Mouse (Mus musculus): ENCODE measurements at regions not wholly inside any gene's neighbourhood (a gene's known extent, or its start where the extent isn't known, plus 50 kb on each side); places are given as distances from the start of the nearest gene placed in this dataset. TPM values are rescaled to one million over a fixed set of nuclear protein-coding genes. Genes with fewer than 3 reads are reported as not detected.

GRCm38 (mm10) chr8:64265304-64265945 is 59.4 kb upstream of the Tll1 start:
- H3K4me2 ChIP-seq (ENCODE audit: low read depth, low read length): no peak overlapping the region
- H3K4me1 ChIP-seq (ENCODE audit: control insufficient read depth, insufficient read depth, low read length): no peaks in the 10 kb centered on the region
- no peak overlapping the region for H3K27ac ChIP-seq (ENCODE audit: low read length)
- no peak for ATAC-seq
- no peaks in the 10 kb centered on the region for H3K27me3 ChIP-seq (replicated peaks; ENCODE audit: control insufficient read depth, insufficient read depth, low read length)
- H3K36me3 ChIP-seq (ENCODE audit: control insufficient read depth, insufficient read depth, low read length): no peaks in the 10 kb centered on the region
- WGBS: 51% methylated on average over 6 of the region's 6 CpGs
- H3K9ac ChIP-seq (ENCODE audit: low read depth, low read length): no peak overlapping the region
- no peak overlapping the region for H3K4me3 ChIP-seq (ENCODE audit: low read length)
- H3K9me3 ChIP-seq (ENCODE audit: control insufficient read depth, low read length): no peaks in the 10 kb centered on the region

MicroRNAs encoded in the stretch of these regions (microRNA counts, 519-probe panel; counts per million panel counts)
- 2,201 counts per million, percentile 52 among the panel's probes with 10 or more counts for microRNA mmu-miR-710

Small RNA genes lying in the stretch of these regions (microRNA-seq; reads per million reads assigned to microRNA genes)
- not detected for gene Mir710

All from intestine, embryonic 16.5 days (tissue).